Mouse (Mus musculus) lung, postnatal 10 days (tissue): Measurements from ENCODE around the gene Ifna12.
"Not testable (repeated sequence)": the region's sequence is repeated elsewhere in the genome, so short reads cannot be mapped to it uniquely, and the experiment has no call there.

Experiments
- DNase-seq: peaks from one replicate; pipeline ENCODE4 v3.0.0; 2021

Ifna12 gene

DNA sequence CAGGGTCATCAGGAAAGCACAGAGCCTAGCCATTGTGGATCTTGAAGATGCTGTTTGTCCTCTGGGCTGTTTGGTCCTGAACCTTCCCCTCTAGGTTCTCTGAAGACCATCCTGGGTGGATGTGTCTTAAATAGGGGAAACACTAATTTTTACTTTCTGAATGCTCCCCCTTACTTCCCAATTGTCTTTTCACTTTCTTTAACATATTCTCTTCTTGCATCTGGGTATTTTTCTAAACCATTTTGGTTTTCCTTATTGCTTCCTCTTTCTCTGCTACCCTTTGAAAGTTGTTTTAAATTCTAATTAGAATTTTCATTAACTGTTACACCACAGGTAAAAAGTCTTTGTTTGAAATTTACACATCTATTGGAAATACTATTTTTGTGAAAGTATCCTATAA is at the start of gene Ifna12:
Gene Ifna12, minus strand, starts transcription at position 101 of the 400 bp plus-strand sequence.
- no peak for DNase-seq

DNA sequence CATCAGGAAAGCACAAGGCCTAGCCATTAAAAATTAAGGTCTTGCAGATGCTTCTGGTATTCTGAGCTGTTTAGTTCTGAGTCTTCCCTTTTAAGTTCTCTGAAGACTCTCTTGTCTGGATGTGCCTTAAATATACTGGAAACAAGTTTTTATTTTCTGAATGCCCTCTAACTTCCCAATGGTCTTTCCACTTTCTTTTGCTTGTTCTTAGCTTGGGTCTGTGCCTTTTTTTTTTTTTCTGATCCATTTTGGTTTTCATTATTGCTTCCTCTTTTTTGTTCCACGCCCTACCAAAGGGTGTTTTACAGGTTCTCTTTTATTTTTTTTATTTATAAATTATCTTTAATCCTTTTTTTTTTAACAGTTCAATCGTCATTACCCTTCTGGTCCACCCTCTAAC is 41.2 kb upstream of the Ifna12 start, which contains the start of gene Ifna13:
Gene Ifna13, minus strand, starts transcription at position 101 of the 400 bp plus-strand sequence.
- DNase-seq, result no peak

DNA sequence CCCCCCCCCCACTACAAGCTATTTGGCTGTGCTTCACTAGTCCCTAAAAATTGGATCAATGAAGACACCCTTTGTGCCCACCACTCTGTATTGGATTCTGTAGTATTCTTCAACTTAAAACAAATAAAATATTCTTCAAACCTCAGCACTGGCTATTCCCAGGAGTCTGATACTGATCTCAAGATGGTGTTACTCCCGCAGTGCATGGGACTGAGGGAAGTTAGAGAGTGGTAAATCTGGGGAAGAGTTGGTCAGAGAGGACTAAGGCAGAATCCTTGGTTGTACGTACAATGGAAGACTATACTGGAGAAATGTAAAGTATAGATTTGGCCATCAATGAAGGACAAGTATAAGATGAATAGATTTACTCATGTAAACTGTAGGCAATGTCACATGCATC is 39.4 kb upstream of the Ifna12 start:
- no peak for DNase-seq

DNA sequence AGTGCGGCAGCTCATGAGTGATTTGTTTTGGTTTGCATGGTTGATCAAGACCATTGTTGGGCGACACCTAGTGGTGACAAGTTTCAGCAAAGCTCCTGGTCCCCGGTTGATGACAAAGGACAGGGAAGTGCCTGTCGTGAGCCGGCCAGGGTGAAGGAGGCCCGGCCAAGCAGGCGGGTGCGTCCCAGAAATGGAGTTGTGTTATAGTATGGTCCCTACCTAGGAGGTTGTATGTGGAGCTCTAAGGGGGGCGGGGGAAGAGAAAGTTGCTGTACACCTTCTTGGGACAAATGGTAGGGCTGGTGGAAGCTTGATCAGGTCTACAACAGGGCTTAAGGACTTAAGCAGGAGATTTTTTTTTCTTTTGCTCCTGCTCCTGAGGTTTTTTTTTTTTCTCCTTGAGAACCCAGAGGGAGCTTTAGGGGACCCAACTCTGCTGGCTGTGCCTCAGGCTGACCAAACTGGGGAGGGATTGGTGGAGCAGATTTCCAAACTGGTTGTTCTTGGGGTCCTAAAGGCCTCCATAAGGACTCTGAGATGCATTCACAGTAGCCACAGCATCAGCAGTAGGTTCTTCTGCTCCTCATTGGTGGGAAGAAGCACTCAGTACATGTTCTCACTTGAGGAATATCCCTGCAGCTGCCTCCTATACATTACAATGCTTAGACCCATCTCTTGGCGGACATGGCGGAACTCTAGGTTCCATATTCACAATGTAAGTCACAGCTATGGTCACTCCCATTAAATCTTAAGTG is 38.1 kb upstream of the Ifna12 start:
- DNase-seq, result peak; percentile 98

DNA sequence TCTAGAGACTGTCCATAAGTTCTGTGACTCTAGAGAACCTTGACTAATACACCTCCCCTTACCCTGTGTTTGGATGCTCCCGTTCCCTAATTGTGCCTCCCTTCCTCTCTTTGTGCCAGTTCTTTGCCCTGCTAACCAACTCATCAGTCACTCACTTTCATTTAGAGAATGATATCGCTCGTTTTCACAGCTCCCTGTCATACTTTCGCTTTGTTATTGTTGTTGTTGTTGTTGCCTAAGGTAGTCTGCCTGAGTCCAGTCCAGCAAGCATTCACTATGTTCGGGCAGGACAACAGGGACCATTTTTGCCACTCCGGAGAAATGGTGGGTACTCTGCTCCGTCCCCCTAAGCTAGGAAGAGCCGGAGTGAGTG is 37.5 kb upstream of the Ifna12 start:
- DNase-seq, result no peak

DNA sequence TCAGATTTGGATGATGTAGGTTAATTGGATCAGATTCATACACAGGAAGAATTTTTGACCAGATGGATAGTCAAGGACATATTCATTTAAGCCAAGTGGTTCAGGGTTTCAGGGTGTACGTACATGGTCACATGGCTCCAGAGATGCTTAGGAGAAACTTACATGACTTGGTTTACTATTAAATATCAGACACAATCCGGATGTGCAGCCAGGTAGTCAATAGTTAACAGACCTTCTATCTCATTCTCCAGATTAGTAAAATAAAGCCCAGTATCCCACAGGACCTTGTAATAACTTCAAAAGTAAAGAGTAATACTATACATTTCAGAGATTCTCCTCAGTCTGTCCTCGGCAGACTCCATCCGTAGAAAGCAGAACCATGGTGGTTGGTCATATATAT is 31.1 kb upstream of the Ifna12 start, which contains the start of gene C87499:
Gene C87499, minus strand, starts transcription at position 101 of the 400 bp plus-strand sequence.
- no peak for DNase-seq

DNA sequence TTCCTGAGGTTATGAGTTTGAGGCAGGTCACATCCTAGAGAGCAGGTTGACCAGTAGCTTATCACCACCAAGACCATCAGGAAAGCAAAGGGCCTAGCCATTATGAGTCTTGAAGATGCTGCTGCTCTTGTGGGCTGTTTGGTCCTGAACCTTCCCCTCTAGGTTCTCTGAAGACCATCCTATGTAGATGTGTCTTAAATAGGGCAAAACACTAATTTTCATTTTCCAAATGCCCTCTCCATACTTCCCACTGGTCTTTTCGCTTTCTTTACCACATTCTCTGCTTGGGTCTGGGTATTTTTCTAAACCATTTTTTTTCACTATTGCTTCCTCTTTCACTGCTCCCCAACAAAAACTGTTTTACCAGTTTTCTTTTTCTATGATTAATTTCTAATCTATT is 10.9 kb downstream of the Ifna12 start, which contains the start of gene Ifna9:
Gene Ifna9, minus strand, starts transcription at position 101 of the 400 bp plus-strand sequence.
- DNase-seq, result no peak

DNA sequence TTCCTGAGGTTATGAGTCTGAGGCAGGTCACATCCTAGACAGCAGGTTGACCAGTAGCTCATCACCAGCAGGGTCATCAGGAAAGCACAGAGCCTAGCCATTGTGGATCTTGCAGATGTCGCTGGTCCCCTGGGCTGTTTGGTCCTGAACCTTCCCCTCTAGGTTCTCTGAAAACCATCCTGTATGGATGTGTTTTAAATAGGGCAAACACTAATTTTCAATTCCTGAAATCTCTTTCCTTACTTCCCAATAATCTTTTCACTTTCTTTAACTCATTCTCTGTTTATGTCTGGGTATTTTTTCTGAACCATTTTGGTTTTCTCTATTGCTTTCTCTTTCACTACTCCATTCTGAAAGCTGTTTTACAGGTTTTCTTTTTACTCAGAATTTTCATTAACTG is 31.5 kb downstream of the Ifna12 start, which contains the start of gene Ifna14:
Gene Ifna14, minus strand, starts transcription at position 101 of the 400 bp plus-strand sequence.
- DNase-seq, result no peak

DNA sequence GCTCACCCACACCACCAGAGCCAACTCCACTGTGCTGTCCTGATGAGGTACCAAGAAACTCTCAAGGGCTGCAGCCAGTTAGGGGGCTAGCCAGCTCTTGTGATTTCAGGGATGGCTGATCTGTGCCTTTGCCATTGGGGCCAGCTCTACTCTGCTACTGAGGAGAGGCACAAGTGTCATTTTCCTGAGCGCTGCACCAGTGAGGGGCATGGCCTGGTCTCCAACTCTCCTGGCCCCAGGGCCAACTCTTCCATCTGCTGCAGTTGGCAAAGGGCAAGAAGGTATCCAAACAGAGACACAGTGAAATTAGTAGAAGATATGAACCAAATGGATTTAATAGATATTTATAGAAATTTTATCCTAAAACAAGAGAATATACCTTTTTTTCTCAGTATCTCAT is 41.4 kb downstream of the Ifna12 start:
- DNase-seq, result no peak

DNA sequence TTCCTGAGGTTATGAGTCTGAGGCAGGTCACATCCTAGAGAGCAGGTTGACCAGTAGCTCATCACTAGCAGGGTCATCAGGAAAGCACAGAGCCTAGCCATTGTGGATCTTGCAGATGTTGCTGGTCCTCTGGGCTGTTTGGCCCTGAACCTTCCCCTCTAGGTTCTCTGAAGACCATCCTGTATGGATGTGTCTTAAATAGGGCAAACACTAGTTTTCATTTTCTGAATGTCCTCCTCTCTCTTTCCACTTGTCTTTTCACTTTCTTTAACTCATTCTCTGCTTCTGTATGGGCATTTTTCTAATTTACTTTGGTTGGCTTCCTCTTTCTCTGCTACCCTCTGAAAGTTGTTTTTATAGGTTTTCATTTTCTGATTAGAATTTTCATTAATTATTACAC is 45.0 kb downstream of the Ifna12 start, which contains the start of gene Ifna15:
Gene Ifna15, minus strand, starts transcription at position 101 of the 400 bp plus-strand sequence.
- DNase-seq, result not testable (repeated sequence)
